Mouse (Mus musculus) urinary bladder, postnatal 14 days (tissue): Measurements from ENCODE around the gene Atf7ip.
"Not testable (repeated sequence)": the region's sequence is repeated elsewhere in the genome, so short reads cannot be mapped to it uniquely, and the experiment has no call there.

Experiments
- DNase-seq: peaks from one replicate; pipeline ENCODE4 v3.0.0; 2021; ENCODE audit warnings: low spot score

Atf7ip gene

DNA sequence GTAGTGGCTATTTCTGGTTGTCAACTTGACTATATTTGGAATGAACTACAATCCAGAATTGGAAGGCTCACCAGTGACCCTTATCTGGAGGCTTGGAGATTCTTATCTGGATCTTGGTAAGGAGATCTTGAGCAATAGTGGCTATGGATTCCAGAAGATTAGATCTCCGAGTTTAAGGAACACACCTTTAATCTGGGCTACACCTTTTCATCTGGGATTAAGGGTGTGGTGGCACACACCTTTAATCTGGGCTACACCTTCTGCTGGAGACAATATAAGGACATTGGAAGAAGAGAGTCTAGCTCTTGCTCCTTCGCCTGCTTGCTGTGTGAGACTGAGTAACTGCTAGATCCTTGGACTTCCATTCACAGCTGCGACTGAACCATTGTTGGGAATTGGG, at the start of gene Atf7ip:
TSS of gene Atf7ip (plus strand) at position 301 of the 400 bp plus-strand sequence.
- not testable (repeated sequence) for DNase-seq

DNA sequence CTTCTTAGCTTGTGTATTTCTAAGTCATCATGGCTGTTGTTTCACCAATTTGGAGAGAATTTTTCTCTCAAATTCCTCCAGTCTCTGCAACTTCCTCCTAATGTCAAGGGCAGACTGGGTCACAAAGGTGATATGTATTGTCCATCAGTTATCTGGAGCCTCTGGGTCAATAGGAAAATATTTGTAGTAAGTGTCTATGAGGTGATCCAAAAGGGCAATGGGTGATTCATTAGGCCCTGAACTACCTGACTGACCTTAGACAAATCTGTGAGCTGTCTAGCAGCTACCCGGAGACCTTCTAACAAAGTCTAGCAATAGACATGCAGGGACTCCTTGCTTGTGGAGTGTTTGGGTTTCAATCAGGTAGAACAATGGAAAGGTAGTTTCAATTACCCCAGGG, 49.7 kb upstream of the Atf7ip start:
- DNase-seq = no peak

DNA sequence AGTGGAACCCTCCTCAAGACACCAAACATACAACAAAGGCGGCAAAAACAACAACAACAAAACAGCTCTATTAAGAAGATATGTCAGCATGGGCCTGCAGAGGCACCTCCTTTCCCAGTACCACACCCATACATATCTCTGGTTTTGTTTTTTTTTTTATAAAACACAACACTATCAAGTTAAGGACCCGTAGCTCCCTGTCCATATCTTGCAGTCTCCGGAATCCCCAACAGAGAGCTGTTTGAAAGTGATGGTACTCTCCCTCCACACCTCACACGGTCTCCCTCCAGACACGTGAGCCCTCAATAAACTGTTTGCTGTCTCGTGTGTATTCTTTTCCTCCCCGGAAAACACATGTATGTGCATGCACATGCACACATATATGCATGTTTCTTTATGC, 46.8 kb upstream of the Atf7ip start:
- DNase-seq = no peak

DNA sequence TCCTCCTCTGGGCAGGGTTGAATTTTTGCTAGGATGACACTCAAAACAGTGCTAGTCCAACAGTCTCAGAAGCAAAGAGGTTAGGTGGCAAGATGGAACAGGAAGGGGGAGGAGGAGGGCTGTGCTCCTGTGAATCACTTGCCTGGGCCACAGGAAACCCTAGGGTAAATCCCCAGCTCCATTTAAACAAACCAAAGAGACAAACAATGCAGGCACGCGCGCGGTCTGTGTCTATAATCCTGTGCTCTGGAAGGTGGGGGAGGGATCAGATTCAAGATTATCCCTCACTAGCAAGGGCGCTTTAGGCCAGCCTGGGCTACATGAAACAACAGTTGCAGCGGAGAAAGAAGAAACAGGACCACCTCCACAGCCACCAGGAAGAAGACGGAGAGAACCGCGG, 42.5 kb upstream of the Atf7ip start:
- DNase-seq = no peak

DNA sequence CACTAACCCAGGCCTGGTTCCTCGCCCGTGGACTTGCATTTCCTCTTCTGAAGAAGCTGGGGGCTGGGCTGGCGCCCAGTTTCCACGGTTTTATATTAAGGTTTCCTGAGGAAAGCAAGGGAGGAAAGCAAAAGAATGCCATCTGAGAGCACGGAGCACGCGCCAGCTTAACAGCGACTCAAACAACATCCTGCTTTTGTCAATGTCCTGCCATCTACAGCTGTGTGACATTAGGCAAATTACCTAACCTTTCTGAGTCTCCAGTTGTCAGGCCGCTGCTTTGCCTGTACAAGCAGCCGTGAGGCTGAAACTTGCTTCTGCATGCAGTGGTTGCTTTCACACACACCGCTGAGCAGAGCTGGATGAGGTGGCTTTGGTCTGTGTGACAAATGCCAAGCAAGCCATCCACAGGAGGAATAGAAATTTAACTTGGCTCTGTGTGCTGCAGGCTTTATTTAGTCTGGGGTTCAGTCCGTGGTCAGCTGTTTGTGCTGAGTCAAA, 41.8 kb upstream of the Atf7ip start:
- no peak for DNase-seq

DNA sequence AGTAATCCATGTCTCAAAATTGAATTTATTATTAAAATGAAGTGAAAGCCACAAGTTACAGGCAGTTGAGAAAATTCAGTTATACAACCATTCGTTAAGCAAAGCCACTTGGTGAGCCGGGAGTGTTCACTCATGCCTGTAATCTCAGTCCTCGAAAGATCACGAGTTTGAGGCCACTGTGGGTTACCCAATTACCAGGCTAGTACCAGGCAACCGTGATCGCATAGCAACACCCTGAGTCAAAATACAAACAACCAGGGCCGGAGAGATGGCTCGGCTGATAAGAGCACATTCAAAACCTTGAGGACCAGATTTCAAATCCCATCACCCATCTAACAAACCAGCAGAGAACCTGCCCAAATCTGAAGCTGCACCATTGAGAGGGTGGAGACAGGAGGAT, 40.9 kb upstream of the Atf7ip start:
- peak; percentile 61 for DNase-seq

DNA sequence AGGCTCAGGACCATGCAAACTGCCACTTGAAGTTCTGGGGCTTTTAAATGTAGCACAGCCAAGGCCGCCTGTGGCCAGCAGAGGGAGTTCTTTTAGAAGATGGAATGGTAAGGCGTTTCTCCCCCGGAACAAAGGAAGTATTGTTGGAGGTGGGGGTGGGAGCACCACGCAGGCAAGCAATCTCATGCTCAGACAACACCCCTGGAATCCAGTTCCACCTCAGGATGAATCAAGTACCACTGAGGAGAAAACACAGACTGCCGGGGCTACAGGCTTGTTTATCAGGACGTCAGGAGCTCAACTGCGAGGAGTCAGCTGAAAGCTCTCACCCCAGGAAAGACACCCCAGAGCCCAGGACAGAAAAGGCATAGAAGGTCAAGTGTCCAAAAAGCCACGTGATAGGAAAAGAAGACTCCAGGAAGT, 40.0 kb upstream of the Atf7ip start:
- peak; percentile 82 for DNase-seq

DNA sequence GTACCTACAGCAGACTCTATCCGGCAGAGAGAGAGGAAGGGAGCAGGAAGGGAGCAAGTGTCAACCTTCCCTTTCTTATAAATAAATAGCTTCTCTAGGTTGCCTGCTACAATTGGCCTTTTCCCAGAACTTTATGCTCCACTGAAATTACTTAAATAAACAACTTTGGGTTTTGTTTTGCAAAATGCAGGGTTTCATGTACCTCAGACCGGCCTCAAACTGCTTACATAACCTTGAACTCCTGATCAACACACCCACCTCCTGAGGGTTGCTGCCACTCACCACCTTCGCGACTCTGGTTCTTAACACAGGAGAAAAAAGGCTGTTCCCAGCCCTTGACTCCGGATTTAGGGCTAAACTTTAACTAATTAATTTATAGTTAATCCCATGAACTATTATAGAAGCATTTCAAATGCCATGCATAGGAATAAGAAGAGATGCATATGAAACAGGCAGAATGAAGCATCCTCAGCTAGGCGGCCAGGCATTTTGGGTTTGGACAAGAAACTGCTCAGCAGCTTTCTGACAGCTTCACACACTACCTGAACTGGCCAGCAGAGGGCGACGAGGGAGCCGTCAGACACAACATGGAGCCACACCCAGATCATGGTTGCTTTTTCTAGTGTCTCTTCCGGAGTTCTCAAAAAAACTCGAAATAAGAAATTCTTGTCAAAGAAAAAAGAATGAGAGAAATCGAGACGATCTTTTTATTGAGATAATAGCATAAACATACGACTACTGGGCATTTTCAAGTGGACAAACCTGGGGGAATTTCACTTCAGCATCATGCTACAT, 38.8 kb upstream of the Atf7ip start:
- DNase-seq = peak; percentile 92

DNA sequence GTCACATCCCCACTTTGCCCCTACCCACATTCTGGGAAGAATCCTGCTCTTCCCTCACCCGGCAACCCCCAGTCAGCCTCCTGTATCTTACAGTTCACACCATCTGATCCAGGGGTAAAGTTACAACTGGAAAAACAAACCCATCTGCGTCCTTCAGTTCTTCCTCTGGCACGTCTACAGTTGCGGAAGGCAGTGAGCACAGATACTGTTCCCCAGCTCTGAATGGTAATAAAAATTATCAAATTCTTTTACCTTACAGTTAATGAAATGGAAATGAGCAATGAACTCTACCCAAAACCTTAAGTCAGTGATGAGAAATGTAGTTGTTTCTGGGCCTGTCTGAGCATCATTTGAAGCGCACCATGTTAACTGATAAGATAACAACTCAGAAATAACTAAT, 38.1 kb upstream of the Atf7ip start:
- DNase-seq = no peak

DNA sequence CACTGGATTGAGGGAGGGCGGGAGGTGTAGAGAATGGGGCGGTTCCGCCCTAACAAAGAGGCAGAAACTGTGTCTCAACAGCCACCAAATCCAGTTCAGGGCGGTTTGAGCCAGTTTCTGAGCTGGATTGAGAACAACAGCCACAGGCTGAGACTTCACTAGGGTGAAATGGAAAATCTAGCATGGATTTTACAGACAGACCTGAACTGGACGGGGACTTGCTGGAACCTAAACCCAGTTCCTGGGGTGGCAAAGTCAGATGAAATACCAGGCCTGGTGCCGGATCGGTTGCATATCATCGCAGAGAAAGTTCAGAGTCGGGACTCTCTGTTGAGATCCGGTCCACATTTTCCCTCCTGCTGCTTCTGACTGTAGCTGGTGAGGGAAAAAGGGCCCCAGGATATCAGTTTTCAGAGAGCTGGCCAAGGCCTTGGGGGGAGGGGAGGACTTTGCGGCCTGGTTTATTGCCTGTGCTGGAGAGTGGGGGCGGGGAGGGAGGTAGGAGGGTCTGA, 37.5 kb upstream of the Atf7ip start:
- peak; percentile 96 for DNase-seq

DNA sequence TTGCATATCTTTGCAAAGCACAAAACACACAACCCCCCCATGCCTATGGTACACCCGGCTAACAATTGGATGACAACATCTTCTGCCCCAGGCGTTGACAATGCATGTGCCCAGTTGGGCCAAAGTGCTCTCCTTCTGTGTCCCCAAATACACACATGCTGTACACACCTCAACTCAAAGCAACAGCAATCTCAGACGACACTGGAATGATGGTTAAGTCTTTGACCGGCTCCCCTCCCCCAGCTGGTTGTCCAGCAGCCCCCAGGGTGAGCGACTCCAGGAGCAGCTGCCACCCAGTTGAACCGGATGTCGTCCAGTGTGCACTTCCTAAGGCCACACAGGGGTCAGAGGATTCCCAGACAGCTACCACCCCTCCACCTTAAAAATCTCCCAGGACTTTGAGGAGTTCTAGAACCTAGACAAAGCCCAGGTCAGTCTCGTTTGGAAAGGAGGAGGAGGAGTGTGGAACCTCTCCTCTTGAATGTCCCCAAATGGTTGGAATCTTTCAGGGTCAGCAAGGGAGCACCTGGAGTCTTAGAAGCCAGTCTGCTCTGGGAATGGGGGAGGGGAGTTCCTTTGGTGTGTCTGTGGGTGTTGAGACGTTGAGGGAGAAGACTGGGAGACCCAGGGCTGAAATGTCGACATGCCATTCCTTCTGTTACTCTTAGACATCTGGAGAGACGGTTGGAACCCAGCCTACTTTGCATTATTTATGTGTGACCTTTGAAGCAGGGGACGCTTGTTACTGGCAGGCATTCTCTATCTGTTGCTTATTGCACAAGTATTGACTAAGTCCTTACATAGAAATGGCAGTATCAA, 36.8 kb upstream of the Atf7ip start:
- DNase-seq = no peak

DNA sequence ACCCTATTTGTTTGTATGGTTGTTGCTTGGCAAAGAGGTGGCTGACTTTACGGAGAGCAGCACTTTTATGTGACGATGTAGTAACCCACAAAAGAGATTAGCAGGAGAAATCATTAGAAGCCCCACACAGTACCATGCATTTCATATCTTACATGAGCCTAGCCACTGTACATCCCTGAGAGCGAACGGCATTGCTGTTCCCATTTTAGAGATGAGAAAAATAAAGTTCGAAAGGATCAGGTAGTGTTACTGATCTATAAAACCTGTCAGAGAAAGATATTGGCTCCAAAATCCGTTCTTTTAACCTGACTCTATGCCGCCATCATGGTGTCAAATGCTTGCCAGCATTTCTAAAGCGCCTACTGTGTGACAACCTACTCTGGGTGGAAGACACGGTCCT, 36.2 kb upstream of the Atf7ip start:
- no peak for DNase-seq

DNA sequence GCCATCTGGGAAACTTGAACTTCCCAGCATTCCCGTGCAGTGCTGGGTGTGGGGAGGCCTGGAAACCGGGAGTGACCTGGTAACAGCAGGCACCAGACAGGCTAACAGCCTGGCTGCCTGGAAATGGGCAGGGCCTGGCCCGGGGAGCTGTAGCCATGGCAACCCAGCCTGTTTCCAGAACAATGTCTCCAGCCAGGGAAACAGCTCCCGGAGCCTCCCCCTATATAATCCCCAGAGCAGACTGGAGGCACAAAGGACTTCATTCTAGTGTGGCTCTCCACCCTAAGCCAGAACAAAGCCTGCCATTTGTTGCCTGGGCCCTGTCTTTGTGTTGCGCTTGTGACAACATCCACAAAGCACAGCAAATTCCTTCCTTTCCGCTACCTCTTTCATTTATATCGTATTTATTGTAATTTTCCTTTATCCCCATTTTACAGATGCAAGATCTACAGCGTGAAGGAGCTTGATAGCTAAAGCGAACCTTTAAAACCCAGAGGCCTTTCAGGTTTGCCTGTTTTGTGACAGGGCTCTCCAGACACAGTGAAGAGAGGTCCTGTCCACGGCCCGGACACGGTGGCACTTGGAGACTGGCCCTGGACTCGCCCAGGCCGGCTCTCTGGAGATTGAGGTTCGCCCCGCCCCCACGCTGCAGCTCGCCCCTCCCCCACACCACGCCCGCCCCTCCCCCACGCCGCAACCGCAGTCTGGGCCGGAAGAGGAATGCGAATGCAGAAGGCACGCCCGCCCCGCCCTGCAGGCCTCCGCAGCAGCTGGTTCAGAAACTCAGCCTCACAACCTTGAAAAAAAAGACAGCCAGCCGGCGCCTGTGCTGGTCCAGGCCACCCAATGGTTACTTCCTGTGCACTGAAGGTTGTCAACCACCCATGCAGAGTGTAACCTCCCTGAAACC, 35.4 kb upstream of the Atf7ip start:
- DNase-seq = peak; percentile 78

DNA sequence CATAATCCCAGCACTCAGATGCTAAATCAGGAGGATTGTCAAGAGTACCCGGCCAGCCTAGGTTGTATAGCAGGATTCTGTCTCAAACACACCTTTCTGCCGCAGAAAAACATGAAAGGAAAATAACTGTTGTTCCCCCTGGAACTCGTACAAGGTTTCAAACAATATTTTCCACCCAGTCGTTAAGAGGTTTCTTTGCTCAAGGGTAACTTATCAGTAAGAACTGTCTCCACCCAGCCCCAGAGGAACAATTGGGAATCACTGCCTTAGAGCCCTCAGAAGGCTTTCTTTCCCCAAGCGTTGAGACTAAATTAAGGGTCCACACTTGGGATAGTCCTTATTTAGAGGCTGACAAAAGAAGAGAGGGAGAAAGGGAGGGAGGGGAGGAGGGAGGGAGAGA, 34.4 kb upstream of the Atf7ip start:
- DNase-seq = no peak

DNA sequence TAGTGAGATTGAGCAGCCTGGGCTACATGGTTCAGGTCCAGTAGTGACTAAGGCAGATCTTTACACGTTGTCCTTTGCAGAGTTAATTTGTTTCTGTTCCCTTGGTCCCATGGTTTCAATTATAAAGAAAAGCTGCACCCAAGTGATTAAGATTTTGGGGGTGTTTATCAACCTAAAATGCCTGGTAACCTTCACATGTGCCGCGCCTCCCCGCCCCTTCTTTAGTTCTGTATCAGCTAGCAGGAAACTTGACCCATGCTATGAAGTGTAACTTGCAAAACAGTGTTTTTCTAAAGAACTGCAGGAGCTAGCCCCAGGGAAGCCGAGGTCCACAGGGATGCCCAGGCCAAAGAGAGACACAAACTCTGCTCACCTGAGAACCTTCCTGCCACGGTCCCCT, 33.2 kb upstream of the Atf7ip start:
- DNase-seq = no peak

DNA sequence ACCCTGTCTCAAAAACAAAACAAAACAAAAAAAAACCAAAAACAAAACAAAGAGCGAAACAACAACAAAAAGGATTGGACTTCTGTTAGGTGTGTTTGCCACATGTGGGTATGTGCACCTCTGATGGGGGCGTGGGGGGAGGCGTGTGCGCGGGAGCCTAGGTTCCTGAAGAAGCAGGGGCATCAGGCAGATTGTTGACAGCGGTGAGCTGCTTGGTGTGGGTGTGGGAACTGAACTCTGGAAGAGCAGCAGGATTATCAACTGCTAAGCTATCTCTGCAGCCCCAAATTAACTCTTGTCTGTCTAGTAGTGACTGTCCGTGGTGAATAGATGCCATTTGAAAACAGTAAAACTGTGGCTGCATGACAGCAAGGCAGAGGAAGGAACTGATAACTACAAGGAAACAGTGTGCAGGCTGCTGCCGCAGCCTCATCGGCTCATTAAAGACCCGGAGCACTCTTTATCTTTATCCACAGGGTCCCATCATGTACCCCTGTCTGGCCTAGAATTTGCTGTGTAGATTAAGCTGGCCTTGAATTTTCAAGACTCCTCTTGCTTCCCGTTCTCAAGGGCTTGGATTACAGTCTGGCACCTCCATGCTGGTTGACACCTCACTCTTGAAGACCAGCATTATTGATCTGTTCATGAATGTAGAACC, 32.4 kb upstream of the Atf7ip start:
- DNase-seq = no peak

DNA sequence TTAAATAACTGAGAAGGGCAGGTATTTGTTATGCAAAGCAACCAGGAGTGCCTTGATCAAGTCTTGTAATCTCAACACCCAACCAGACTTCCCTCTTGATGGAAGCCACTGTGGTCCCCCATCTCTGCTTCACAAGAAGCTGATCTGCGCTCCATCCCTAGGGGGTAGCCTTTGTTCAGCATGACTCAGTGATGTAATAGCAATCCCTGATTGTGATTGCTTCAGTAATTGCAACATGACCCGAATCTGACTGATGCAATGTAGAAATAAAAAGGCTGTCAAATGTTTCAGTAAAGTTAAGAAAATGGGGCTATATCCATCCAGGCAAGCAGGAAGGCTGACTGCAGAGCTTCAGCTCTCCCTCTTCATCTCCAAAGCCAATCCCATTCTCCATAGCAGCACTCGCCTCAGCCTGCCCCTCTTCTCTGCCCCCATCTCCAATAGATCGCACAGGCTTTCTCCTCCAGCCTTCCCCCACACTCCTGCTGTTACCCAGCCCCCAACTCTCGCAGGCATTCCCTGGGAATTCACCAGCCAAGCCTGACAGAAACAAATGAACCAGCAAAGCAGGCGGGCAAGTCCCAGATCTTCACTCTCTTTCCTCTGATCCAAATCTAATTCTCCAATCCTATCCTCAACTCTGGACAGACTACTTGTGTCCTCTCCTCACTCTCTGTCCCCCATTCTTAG, 30.7 kb upstream of the Atf7ip start:
- no peak for DNase-seq

DNA sequence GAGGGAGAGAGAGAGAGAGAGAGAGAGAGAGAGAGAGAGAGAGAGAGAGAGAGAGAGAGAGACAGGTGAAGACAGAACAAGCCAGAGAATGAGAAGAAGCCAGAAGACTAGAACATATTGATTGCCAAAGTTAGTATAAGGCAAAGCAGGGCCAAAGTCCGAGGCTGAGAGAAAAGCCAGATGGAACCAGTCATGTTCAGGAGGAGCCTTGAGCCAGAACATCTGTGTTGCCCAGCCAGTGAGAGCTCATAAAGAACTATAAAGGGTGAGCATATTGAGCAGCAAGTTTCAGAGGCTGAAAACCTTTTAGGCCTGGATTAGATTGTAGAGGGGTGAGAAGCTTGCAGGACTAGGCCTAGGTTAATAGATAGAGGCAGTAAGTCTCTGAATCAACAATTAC, 28.1 kb upstream of the Atf7ip start:
- no peak for DNase-seq

DNA sequence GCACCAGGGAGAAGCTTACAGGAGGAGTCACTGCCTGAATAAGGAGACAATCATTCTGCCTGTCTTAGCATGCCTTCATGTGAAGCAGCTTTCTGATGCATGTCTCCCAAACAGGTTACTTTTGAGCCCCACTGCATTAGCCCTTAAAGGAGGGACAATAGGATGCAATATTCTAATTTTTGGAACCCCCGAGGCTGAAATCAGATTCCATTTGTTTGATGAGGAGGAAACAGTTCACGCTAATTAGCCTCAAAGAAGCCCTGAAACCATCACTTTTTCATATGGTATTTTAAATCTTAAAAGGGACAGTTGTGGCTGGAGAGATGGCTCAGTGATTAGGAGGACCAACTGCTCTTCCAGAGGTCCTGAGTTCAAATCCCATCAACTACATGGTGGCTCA, 22.4 kb upstream of the Atf7ip start:
- no peak for DNase-seq

DNA sequence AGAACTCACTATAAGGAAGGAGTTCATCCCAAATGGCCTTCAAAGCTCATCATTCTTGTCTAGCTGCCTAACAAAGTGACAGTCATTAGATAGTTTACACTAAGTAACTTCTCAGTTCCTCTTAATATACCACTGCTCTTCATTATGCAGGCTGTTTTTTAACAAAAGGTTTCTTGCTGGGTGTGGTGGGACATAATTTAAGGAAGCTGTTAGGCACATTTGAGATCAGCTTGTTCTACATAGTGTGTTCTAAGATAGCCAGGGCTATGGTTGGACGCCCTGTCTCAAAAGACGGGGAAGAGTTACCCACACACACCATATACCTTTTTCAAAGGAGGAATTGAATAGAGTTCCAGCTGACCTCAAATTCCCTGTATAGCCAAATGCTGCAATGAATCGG, 21.9 kb upstream of the Atf7ip start:
- DNase-seq = no peak

DNA sequence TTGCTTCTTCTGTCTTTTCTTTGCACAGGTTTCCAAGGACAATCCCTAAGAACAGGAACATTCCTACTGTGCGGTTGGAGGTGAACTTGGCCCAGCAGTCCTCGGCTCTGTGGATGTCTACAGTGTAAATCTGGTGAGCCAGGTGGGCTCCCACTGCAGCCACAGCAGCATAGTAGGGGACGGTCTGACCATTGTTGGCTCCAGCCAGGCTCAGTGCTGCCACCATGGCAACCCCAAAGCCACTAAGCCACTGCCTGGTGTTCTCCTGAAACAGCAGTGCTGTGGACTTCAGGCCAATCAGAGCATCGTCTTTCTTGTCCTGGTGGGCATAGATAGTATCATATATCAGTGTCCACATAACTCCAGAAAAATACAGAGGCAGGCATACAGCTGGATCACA, 19.8 kb upstream of the Atf7ip start:
- no peak for DNase-seq
